Mouse (Mus musculus): ENCODE results near the gene Atf5.

Gene Atf5

DNA sequence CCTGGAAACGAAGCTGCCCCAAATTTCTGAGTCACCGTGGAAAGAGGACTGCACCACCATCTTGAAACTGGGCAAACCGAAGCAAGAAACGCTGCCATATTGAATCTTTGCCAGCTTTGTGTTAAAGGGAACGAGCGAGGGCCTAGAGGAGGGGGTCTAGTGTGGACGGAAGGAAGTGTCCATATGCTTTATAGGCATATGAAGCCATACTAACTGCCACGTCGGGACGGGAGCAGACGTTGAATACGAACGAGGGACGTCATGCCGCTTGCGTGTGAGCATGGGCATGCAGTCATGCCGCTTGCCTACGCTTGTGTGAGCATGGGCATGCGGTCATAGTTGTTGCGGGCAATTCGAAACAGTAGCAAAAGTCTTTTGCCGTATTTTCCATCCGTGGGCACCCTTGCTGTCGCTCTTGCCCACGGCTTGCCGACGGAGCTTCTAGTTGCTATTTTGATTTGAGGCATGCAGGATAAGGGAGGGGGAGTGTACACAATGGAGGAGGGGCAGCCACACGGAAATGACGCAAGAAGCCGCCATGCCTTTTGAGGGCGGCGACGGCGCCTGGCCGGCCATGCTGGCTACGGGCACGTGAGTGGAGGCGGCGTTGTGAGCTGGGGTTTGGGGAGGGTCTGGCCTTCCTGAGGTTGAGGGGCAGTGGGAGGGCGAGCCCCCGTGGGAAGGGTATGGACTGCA, 33.1 kb upstream of the Atf5 start:
- peak; percentile 91 to 95 for DNase-seq

DNA sequence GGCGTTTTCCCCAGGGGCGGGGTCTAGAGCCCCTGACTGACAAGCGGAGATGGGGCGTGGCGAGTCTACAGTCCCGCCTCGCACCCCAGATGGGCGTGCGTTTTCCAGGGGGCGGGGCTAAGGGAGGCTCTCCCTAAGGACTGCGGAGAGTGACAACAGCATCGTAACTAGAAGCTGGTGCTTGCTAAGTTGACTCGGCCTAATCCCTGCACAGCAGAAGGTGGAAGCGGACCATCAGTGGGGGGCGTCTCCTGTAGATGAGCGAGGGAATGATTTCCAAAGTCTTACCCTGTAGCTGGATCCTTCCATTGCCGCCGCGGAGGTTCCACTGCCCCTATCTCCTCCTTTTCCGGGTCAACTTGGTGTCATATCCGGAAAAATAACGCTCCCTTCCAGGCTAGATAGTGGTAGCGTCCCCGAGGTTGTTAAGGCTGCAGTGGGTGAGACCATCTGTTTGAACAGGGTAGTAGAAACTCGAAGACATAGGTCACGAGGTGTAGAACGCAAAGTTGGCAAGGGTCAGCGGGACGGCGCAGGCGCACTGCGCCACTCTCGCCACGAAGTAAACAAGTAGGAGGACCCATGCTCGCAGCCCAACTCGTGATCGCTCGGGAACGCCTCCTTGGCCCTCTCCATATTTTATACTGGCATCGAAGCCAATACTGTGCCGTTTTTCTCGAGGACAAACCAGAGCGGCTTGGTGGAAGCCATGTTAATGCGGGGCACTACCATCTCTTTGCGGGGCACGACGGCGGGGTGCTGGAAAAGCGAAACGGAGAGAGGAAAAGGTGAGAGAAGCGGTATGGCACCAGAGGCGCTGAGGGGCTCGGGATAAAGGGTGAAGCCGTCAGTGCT, 32.3 kb upstream of the Atf5 start, which contains the start of the genes Akt1s1 and Tbc1d17:
Gene Akt1s1, plus strand, starts transcription at position 431 of the 855 bp plus-strand sequence.
Gene Tbc1d17, minus strand, starts transcription at position 519 of the 855 bp plus-strand sequence.
- peak; percentile 97 to 98 for DNase-seq

- no peak for DNase-seq
Measured at GRCm38 (mm10) chr7:44847772-44848171, 31.3 kb upstream of the Atf5 start.

DNA sequence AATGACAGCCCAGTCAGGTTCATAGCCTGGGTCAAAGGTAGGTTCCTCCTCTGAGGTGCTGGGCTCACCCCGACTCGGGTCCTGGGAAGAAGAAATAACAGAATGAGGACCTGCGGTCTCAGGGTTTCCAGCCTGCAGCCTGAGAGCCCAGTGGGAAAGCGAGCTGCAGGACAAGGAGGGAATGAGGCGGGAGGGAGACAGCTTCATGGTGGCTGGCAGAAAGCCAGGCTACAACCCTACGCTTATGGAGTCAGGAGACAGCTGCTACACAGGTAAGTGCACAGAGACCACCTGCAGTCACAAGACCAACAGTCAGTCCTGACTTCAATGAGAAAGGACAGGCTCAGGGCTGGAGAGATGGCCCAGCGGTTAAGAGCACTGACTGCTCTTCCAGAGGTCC, 30.3 kb upstream of the Atf5 start:
- no peak for DNase-seq

GRCm38 (mm10) chr7:44845006-44845405, 28.5 kb upstream of the Atf5 start:
- no peak for DNase-seq

DNA sequence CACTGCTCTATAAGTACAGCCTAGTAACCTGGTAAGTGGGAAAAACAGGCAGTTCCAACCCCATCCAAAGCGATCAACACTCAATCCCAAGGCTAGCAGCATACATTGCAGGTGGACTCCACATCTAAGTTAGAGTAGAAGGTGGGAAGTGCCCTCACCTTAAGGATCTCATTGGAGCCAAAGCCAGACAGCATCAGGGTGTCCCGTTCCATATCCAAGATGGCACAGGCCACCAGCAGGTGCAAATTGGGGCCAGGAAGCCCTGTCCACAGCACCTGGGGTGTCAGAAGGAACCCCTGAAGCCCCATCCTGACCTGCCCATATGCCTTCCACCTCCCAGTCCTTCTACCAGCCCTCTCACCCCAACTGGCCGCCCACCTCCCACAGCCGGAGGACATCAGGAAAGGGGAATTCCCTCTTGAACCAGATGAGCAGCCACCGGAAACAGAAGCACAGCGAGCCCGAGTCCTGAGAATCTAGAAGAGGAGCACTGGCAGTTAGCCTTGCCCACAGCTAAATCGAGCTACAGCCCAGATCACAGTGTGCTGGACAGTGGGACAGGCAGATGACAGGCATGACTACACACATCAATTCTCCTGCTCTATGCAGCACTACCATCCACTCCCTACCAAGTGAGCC, 25.5 kb upstream of the Atf5 start:
- no peak for DNase-seq

DNA sequence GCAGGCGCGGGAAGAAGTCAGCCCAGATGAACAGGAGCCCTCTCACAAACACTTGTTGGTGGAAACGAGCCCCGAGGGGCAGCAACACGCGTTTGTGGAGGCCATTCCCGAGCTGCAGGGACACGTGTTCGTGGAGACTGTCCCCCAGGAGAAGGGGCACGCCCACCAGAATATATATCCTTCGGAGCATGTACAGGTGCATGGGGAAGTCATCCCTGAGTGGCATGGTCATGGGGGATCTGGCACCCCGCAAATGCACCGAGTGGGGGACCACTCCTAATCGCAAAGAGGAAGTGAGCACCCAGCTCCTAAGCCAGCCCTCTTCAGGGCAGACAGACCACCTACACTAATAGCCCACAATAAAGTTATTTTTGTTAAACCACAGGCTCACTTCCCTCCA, 24.0 kb upstream of the Atf5 start:
- DNase-seq = no peak

GRCm38 (mm10) chr7:44839491-44840191, 23.2 kb upstream of the Atf5 start:
- peak; percentile 63 to 76 for DNase-seq

GRCm38 (mm10) chr7:44839171-44839490, 22.7 kb upstream of the Atf5 start:
- DNase-seq = no peak

- DNase-seq = no peak
Measured at GRCm38 (mm10) chr7:44838073-44838472, 21.6 kb upstream of the Atf5 start.

DNA sequence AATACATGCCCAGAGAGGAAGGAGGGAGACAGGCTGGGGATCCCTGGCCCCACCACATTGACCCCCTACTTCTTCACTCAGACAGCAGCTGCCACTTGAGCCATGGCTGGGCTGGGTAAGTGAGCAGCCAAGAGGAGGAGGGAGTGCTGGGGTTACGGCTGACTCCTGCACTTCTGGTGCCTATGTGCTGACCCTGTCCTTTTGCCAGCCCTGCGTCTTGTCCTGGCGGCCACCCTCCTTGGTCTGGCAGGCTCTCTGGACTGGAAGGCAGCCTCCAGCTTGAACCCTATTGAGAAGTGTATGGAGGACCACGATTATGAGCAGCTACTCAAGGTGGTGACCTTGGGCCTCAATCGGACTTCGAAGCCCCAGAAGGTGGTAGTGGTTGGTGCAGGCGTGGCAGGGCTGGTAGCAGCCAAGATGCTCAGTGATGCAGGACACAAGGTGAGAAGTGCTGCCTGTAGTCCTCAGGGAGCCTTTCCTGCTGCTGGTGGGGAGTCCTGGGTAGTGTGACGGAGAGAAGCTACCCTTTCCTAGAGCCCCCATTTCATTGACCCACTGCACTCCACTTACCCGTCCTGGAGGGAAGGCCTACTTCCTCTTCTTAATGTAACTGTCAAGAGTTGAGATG, 20.1 kb upstream of the Atf5 start:
- no peak for DNase-seq

DNA sequence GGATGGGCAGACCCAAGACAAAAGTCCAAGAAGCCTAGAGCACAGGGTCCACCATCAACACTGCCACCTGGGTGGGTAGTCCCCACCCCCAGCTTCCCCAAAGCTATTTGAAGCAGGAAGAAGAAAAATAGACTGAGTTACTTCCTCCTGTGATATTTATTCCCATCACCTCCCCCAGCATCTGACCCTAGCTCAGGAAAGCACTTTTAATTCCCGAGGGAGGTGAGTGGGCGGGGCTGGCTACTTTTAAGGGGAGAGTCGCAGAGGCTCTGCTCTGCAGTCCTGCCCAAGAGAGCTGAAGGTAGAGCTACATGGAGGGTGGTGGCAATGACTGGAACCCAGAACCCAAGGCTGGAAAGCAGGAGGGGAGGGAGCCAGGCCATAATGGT, 19.6 kb upstream of the Atf5 start:
- DNase-seq = peak; percentile 39 to 55

- DNase-seq = no peak
Measured at GRCm38 (mm10) chr7:44835373-44836015, 19.0 kb upstream of the Atf5 start.

- no peak for DNase-seq
Measured at GRCm38 (mm10) chr7:44832763-44833162, 16.3 kb upstream of the Atf5 start.

DNA sequence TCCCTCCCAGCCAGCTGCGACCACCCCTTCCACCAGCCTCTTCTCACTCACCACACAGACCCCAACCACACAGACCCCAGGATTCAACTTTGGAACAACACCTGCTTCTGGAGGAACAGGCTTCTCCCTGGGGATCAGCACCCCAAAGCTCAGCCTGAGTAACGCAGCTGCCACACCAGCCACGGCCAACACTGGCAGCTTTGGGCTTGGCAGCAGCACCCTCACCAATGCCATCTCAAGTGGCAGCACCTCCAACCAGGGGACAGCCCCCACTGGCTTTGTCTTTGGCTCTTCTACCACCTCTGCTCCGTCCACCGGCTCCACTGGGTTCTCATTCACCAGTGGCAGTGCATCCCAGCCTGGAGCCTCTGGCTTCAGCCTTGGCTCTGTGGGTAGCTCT, 12.2 kb upstream of the Atf5 start:
- DNase-seq = no peak

DNA sequence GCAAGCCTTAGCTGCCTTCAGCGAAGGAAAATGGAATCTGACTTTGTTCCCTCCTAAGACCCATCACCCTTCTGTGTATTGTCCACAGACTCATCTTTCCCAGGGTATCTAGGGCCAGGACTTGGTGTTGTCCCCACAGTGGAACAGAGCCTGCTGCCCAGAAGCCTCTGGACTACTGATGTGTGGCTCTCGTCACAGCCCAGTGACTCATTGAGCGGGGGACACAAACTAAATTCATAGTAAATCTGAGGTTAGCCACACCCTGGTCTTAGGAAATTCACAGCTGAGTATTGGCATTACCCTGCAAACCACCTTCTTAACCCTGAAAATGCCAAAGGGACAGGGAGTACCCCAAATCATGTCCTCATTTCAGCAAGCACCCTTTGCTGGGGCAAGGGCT, 10.3 kb upstream of the Atf5 start:
- DNase-seq = no peak

DNA sequence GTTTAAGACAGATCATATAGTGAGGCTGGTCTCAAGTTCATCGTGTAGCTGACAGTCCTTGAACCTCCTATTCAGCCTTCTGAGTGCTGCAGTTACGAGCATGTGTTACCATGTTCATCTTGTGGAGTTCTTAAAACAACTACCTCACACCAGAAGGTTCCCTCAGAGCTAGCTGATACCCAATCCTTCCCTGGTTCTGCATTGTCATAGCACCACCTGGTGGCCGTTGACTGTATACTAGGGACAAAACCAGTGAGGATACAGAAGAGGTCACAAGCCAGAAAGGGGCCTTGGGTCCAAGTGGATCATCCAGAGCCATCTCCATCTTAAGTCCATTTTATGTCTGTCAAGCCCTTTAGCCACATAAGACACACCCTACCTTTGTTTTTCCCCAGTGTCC, 8.4 kb upstream of the Atf5 start:
- DNase-seq = peak; percentile 89

DNA sequence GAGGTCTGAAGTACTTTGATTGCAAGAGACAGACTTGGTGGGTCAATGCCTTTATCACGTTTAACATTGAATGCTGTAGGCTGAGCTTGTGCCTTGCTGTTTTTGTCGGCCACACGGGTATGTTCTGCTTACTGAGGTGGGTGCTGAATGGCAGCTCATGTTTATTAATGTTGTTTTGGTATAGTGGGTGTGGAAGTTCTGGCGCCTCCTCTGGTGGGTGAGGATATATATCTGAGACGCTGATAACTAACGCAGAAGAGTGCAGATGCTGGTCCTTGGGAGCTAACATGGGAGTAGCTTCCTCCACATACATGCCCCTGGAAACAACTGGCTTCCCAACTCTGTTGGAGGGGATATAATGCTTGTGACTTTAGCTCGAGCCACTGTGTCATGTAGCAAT, 7.0 kb upstream of the Atf5 start:
- no peak for DNase-seq

DNA sequence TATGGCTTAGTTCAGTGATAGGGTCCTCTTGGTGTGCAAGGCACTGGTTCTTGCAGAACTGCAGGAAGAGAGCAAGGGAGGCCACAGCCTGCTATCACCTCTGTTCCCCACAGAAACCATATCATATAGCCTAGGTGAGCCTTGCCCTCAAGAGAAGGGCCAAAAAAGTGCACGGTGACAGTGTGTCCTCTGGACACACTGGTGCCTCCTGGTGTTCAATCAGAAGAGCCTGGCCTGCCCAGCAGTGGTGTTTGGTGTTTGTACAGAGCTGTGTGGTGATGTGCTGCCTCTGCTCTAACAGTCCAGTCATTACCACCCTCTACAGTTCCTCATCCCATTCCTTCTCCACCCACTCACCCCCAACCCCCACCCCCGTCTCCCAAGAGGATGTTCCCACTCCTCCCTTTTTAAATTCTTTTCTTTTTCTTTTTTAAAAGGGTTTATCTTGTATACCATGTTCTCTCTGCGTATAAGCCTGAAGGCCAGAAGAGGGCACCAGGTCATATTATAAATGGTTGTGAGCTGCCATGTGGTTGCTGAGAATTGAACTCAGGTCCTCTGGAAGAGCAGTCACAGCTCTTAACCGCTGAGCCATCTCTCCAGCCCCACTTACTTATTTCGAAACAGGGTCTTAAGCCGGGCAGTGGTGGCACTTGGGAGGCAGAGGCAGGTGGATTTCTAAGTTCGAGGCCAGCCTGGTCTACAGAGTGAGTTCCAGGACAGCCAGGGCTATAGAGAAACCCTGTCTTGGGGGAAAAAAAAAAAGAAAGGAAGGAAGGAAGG, 5.4 kb upstream of the Atf5 start:
- peak; percentile 3 to 6 for DNase-seq

DNA sequence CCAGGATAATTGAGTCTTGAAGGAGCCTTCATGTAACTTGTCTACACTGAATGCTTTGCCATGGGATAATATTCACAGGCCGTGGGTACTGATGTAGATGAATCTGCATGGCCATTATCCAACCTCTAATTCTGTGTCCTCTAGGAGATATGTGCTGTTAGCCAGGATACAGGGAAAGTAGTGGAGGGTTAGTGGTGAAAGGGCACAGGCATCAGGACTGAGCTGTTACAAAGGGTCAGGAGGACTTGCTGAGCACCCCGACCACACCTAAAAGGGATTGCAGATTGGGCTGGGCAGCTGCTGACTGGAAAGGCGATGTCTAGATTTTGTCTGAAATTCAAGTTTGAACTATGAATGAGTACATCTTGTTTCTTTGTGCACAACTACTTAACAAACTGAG, 4.1 kb upstream of the Atf5 start:
- DNase-seq = peak; percentile 0

GRCm38 (mm10) chr7:44819863-44820262, 3.4 kb upstream of the Atf5 start:
- DNase-seq = peak; percentile 0 to 1

All from kidney, postnatal 4 days (tissue).